Mouse (Mus musculus): ENCODE data around the gene Cdh13.

Gene Cdh13

DNA sequence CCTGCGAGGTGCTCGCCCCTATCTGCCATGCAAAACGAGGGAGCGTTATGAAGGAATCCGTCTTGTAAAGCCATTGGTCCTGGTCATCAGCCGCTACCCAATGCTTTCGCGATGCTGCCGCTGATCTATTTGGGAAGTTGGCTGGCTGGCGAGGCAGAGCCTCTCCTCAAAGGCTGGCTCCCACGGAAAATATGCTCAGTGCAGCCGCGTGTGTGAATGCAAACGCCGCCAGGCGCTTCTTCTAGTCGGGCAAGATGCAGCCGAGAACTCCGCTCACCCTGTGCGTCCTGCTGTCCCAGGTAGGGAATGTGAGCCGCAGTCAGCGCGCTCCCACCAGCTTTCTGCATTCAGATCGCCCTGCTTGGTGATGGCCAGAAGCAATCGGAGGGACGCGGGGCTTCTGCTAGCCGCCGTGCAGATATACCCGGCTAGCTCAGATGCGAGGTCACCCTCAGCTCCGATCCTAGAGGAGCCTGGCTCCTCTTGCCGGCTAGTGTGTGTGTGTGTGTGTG, at the start of gene Cdh13:
Gene Cdh13 (plus strand): TSS at position 134 of the 512 bp plus-strand sequence.
- DNase-seq: no peak

GRCm38 (mm10) chr8:118235626-118236025, 47.9 kb upstream of the Cdh13 start:
- DNase-seq: no peak

DNA sequence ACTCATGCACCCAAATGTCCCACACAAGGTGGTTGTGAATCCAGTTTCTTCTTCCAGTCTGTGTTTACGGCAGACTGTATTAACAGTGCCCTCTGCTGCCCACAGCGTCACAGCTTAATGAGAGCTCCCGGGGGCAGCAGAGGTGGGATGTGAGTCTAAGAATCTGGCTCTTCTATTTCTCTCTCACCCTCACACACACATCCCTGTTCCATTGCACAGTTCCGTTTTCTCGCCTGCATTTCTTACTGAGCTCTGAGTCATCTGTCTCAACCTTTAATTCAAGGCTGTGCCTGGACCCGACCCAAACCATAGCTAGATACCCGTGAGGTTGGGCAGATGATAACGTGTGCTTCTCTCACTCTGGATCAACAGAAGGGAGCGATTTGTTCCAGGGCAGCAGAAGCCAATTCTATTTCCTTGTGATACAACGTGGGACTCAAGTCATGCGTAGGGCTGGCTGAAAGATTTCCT, 46.3 kb upstream of the Cdh13 start:
- DNase-seq: no peak

- no peak for DNase-seq
These were observed 45.4 kb upstream of the Cdh13 start for GRCm38 (mm10) chr8:118238156-118238555.

DNA sequence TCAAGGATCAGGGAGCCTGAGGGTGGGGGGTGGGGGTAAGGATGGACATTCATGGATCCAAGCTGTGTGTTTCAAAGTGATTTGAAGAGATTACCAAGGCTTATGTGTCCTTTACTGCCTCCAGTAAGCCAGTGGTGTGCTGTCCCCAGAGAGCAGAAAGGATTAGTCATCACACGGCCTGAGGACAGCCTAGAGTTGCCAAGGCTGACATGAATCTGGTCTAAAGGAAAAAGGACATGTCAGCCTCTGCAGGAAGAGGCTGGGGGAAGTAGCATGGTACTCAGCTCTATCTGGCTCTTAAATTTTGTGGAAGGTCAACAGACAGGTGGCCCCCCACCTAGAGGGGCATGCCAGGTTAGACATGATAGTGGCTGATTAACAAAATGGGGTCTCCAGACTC, 44.3 kb upstream of the Cdh13 start:
- no peak for DNase-seq

DNA sequence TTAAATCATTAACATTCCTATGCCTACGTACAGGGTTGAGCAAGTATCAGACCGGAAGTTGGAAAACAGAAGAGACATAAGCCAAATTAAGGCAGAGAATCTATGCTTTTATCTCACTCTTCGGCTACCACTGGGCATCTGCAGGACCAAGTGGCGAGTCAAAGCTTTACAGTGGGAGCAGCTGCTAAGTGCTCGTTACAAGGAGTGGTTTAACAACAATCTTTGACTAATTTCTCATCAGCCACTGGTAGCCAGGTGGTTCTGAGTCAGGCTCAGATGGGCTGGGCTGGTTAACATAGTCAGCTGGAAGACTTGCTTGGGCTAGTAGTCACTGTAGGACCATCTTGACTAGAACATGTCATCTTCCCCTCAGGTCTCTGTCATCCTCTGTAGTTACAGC, 34.2 kb upstream of the Cdh13 start:
- DNase-seq: no peak

- DNase-seq: no peak
These were observed 33.6 kb upstream of the Cdh13 start for GRCm38 (mm10) chr8:118249923-118250322.

- DNase-seq: no peak
These were observed 20.4 kb upstream of the Cdh13 start for GRCm38 (mm10) chr8:118263117-118263516.

DNA sequence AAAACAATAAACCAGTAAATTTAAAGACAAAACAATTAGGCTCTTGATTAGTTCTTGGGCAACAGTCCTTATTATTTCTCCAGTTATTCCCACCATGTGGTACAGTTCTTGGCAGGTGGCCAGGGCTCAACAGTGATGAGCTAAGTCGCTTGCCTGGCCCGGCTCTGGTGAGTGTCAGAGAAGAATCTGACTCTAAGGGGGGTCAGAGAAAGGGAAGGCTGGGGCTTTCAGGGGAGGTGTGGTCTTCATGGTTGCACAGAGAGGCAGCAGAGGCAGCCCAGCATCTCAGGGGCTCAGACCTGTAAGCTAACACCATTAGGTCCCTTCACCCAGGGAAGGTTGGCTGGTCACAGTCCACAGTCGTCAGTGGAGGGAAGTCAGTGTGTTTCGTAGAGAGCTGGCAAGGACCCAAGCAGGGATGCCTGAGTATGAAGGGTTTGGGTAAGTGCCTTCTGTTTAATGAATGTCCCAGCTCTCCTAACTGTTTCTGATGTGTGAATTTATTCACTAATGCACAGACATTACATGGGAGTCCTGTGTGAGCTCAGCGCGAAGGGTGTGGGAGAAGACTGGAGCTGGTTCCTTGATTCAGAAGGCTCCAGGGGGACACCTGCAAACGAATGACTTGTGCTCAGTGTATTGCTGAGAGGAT, 12.7 kb upstream of the Cdh13 start:
- no peak for DNase-seq

- no peak for DNase-seq
These were observed 11.0 kb upstream of the Cdh13 start for GRCm38 (mm10) chr8:118272493-118272892.

DNA sequence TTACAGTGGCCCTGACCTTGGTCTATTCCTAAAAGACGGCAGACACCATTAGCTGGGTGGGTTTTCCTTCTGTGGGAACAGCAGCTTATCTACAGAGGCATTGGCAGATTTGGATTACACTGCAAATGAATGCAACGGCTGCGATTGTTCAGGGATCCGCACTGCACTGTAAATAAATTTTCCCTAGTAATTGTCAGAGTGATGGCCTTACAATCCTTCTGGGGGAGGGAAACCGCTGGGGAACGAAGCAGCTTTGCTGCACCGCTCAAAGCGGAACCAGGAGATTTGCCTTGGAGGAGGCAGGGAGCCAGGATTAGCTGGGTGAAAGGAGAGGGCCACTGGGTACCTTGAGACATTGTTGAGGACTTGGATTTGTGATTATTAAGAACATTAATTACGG, 9.3 kb upstream of the Cdh13 start:
- DNase-seq: no peak

GRCm38 (mm10) chr8:118274688-118275087, 8.8 kb upstream of the Cdh13 start:
- peak; percentile 29 to 37 for DNase-seq

DNA sequence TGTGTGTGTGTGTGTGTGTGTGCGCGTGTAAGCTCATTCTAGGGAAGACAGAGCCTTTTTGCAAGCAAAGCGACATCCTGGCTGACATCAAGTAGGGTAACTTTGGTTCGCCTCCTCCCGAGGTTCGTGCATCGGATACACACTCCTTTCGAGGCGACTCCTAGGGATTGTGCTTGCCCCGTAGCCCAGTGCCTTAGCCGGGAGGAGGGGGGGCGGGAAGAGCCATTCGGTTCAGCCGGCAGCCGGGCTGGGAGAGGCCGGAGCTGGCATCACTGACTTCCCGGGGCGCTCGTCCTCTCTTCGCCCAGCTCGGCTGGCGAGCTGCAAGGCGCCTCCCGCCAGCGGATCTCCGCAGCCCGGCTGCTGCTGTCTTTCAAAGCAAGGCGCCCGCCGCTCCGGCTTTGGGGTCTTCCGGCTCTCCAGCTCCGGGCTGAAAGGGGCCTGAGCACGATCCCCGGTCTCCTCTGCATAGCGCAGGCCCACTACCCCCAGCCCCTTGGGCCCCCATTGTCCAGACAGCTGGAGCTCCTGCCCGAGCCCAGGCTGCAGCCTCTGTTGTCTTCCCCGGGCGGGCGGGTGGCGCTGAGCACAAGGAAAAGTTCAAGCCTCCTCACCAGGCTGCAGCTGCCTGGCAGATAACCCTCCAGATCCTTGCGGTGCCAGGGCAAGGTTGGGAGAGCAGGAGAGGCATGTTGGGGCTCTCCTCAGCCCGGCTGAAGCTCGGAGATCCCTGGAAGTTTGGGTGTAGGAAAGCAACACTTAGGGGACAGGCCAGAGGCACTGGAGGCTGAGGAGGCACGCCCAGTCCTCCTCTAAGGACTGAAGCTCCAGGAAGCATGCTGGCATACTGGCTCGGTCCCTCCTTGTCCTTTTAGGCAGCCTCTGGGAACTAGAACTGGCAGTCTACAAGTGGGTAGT, 838 bp downstream of the Cdh13 start:
- no peak for DNase-seq

GRCm38 (mm10) chr8:118285596-118286281, 2.2 kb downstream of the Cdh13 start:
- no peak for DNase-seq

DNA sequence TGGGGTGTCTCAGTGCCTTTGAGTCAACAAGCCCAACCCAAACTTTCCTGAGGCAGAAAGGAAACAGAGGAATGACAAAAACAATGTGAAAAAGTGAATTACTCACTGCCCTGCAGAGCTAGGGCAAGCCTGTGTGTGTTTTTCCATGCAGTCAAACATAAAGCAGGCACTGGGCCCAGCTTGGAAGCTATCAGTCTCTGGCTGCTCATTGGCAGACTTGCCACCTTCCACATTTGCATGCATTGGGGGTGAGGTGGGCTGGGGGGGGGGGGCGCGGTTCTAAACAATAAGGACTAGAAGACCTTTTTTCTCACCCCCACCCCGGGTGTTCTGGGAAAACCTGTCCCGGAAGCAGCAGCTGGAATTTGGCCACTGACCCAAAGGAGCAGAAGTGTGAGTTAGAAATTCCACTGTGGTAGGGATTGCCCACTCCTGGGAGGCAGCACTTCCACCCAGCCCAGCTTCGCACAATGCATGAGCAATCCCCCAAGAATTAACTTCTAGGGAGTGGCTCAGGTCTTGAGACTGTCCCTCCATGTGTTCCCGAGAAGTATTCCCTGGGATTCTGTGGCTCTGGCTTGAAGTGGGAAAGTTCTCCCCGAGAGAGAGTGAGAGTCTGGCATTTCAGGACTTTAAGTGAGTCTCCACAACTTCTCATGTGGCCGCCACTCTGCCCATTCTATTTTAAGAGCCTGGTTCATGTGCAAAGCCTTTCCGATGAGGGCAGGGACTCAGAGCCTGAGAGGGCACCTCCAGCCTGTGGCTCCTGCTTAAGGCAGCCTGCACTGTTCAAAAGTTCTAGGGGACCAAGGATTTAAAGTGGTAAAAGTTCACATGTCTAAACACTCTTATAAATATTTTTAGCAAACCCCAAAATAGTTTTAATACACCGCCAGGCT, 3.0 kb downstream of the Cdh13 start:
- peak; percentile 49 to 57 for DNase-seq

GRCm38 (mm10) chr8:118287496-118287895, 4.0 kb downstream of the Cdh13 start:
- no peak for DNase-seq

DNA sequence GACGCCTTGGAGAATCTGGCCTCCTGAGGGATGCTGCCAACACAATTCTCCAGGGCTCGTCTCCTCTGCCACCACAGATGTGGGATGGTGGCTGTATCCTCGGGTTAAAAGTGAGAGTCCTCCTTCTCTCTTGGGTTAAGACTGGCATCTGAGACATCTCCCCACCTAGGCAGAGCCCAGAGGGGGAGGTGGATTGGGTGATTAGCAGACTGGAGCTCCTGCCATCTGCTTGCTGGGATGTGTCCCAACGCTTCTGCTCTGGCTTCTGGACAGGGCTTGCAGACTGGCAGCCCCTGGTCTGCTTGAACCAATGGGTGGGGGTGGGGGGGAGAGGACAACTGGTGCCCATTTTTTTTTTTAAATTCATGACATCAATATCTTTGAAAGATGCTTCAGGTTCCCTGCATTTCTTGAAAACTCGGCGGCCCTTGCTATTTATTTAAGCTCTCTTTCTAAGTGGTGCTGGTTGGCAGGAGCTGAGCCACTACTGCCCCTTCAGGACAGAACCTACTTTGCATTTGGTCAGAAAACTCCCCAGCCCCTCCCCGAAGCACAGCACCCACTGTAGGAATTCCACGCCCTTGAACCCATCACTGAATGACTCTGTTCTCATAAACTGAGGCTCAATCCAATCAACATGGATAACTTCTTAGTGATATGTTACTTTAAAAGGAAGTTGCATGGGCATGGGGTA, 4.9 kb downstream of the Cdh13 start:
- DNase-seq: no peak

- DNase-seq: no peak
These were observed 5.6 kb downstream of the Cdh13 start for GRCm38 (mm10) chr8:118289091-118289490.

GRCm38 (mm10) chr8:118289525-118289924, 6.0 kb downstream of the Cdh13 start:
- DNase-seq: no peak

DNA sequence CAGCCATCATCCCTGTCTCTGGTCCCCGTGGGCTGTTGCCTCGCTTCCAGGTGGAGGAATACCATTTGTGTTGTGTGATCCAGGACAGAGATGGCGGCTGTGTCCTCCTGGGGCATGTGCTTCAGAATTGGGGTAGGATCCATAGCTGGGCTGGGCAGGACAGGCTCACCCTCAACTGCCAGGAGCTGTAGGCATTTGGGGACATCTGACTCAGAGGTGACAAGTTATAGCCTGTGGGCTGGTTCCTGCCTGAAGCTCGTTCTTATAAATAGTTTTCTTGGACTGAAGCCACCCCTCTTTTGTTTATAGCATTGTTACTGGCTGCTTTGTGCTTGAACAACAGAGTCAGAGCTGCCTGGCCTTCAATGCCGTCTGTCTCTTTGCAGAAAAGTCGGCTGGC, 6.7 kb downstream of the Cdh13 start:
- DNase-seq: no peak

GRCm38 (mm10) chr8:118296477-118296876, 12.9 kb downstream of the Cdh13 start:
- peak in 1 of 2 experiments; percentile 34 for DNase-seq

Data from lung, adult 18-20 months (tissue).